In genomic region chr6:71272316-71272741, GRCm38 (mm10) we compare ENCODE assay signal across 8 mouse cellular contexts. TPM values are rescaled to one million over a fixed set of nuclear protein-coding genes. Genes with fewer than 3 reads are reported as not detected.
DNase-seq lines count a peak whose midpoint lies in the region; ATAC-seq and TF ChIP-seq lines count a peak whose summit lies in the region.

No protein-coding gene starts in this region.

- H3K4me2 ChIP-seq in heart, embryonic 12.5 days: peak overlapping the region; percentile 87
- peak overlapping the region; percentile 51 for H3K4me2 ChIP-seq in embryonic facial prominence, embryonic 15.5 days (replicated peaks)
- peak overlapping the region; percentile 84 for H3K4me2 ChIP-seq in kidney, embryonic 16.5 days (replicated peaks; ENCODE audit: low read depth, low read length)

- in situ Hi-C loops in ES-E14 (cut with MboI; ENCODE audit: low sequenced_read_pairs in 2 of 2, unreplicated experiment in 2 of 2): no loop called here

- 1% methylated on average over 11 of the region's 11 CpGs for WGBS in heart, embryonic 12.5 days
- WGBS in embryonic facial prominence, embryonic 15.5 days: under 1% methylated on average over 11 of the region's 11 CpGs
- WGBS in kidney, embryonic 16.5 days: 2% methylated on average over 11 of the region's 11 CpGs

- H3K9ac ChIP-seq in heart, embryonic 12.5 days: peak overlapping the region; percentile 97
- peak overlapping the region; percentile 98 for H3K9ac ChIP-seq in ES-E14 (ENCODE audit: insufficient read depth, low read depth, low read length, poor library complexity, severe bottlenecking)
- peak overlapping the region; percentile 97 for H3K9ac ChIP-seq in embryonic facial prominence, embryonic 15.5 days
- peak overlapping the region; percentile 99 for H3K9ac ChIP-seq in kidney, embryonic 16.5 days (replicated peaks; ENCODE audit: low read length)

- peak overlapping the region; percentile 87 for H3K4me3 ChIP-seq in heart, embryonic 12.5 days
- peak overlapping the region; percentile 84 to 95 for H3K4me3 ChIP-seq in ES-E14 (ENCODE audit: insufficient read depth in 1 of 2, low read depth in 1 of 2, low read length in 2 of 2, poor library complexity in 1 of 2, severe bottlenecking in 1 of 2)
- H3K4me3 ChIP-seq in embryonic facial prominence, embryonic 15.5 days (replicated peaks): peak overlapping the region; percentile 92
- peak overlapping the region; percentile 96 for H3K4me3 ChIP-seq in kidney, embryonic 16.5 days (ENCODE audit: low read length)

- H3K4me1 ChIP-seq in heart, embryonic 12.5 days (replicated peaks): peaks cover 27% of the 10 kb centered on the region
- peaks cover 0 to 15% of the 10 kb centered on the region in 2 experiments; a peak in 2 of 4 replicates for H3K4me1 ChIP-seq in ES-E14 (ENCODE audit: control insufficient read depth in 2 of 2, insufficient read depth in 2 of 2, low read length in 2 of 2, poor library complexity in 1 of 2)
- peaks cover 6% of the 10 kb centered on the region for H3K4me1 ChIP-seq in embryonic facial prominence, embryonic 15.5 days
- H3K4me1 ChIP-seq in kidney, embryonic 16.5 days (ENCODE audit: insufficient read depth, low read length): peaks cover 20% of the 10 kb centered on the region

- ATAC-seq in heart, embryonic 12.5 days (ENCODE audit: insufficient number of reproducible peaks, low FRiP score): no peak
- no peak for ATAC-seq in embryonic facial prominence, embryonic 15.5 days (ENCODE audit: insufficient number of reproducible peaks, low FRiP score, low TSS enrichment, low read depth)
- no peak for ATAC-seq in kidney, embryonic 16.5 days (ENCODE audit: low FRiP score, low TSS enrichment)

- peak overlapping the region; percentile 98 for H3K27ac ChIP-seq in heart, embryonic 12.5 days (ENCODE audit: poor library complexity, severe bottlenecking)
- H3K27ac ChIP-seq in ES-E14 (ENCODE audit: insufficient read depth, low read depth, low read length, poor library complexity, severe bottlenecking): peak overlapping the region; percentile 93
- peak overlapping the region; percentile 97 for H3K27ac ChIP-seq in embryonic facial prominence, embryonic 15.5 days (replicated peaks)
- peak overlapping the region; percentile 99 for H3K27ac ChIP-seq in kidney, embryonic 16.5 days (ENCODE audit: low read length)

- intact Hi-C loops in heart, postnatal 10 days (cut with DNase I): no loop called here
- intact Hi-C loops in gastrocnemius, postnatal 14 days (cut with DNase I; ENCODE audit: low total_unique reads): no loop called here

- no peaks in the 10 kb centered on the region for H3K27me3 ChIP-seq in heart, embryonic 12.5 days (replicated peaks)
- H3K27me3 ChIP-seq in embryonic facial prominence, embryonic 15.5 days: no peaks in the 10 kb centered on the region
- no peaks in the 10 kb centered on the region for H3K27me3 ChIP-seq in kidney, embryonic 16.5 days (ENCODE audit: insufficient read depth, low read length)

- H3K9me3 ChIP-seq in heart, embryonic 12.5 days (replicated peaks): no peaks in the 10 kb centered on the region
- no peaks in the 10 kb centered on the region for H3K9me3 ChIP-seq in ES-E14 (ENCODE audit: control insufficient read depth, insufficient read depth, low read depth, low read length)
- no peaks in the 10 kb centered on the region for H3K9me3 ChIP-seq in embryonic facial prominence, embryonic 15.5 days (replicated peaks)
- H3K9me3 ChIP-seq in kidney, embryonic 16.5 days (ENCODE audit: low read length): no peaks in the 10 kb centered on the region

- no peaks in the 10 kb centered on the region for H3K36me3 ChIP-seq in heart, embryonic 12.5 days
- no peaks in the 10 kb centered on the region for H3K36me3 ChIP-seq in ES-E14 (ENCODE audit: control insufficient read depth, insufficient read depth, low read length, poor library complexity, severe bottlenecking)
- H3K36me3 ChIP-seq in embryonic facial prominence, embryonic 15.5 days: no peaks in the 10 kb centered on the region
- H3K36me3 ChIP-seq in kidney, embryonic 16.5 days (ENCODE audit: insufficient read depth, low read length): no peaks in the 10 kb centered on the region

- DNase-seq in heart, postnatal 10 days: no peak
- no peak for DNase-seq in ES-E14 (ENCODE audit: low read depth, low spot score)
- DNase-seq in neural tube, embryonic 10.5 days (ENCODE audit: extremely low spot score, low spot score): peak; percentile 44
- DNase-seq in adrenal gland, postnatal 25 days: no peak
- DNase-seq in gastrocnemius, postnatal 14 days: no peak

TF ChIP-seq in ES-E14, 5 proteins besides CTCF, POLR2A, EP300 and RAD21:
- TF ChIP-seq MAFK (IDR thresholded peaks at IDR 0.05; ENCODE audit: insufficient read depth, low read depth, low read length): no peak
- no peak for TF ChIP-seq ZC3H11A (IDR thresholded peaks at IDR 0.05; ENCODE audit: borderline replicate concordance, low read depth, low read length)
- TF ChIP-seq ZNF384 (IDR thresholded peaks at IDR 0.05; ENCODE audit: low read depth, low read length): 0 out of 2 replicates have a peak, but pooled peaks have one; percentile 52
TF ChIP-seq in ES-E14: peak in this region for 1.

RNA-seq across cellular contexts. Expression of gene Krcc1, which starts 0.9 kb away (rescaled TPM):
- 54.6 and 59.1 TPM in 2 replicates for polyA plus RNA-seq in heart, embryonic 12.5 days (2016; fragmentation: Nextera tagmentation; extraction: Ambion mirVana)
- 10 to 100 TPM; 51.0 to 55.9 TPM for total RNA-seq in heart, postnatal 10 days (2021)
- 13.2 and 19.2 TPM in 2 replicates for total RNA-seq in ES-E14 (2012; rRNA removed)
- 47.3 and 52.1 TPM in 2 replicates for polyA plus RNA-seq in embryonic facial prominence, embryonic 15.5 days (2015; fragmentation: Nextera tagmentation; extraction: Ambion mirVana)
- 52.9 and 58.4 TPM in 2 replicates for polyA plus RNA-seq in kidney, embryonic 16.5 days (2015; fragmentation: Nextera tagmentation; extraction: Ambion mirVana)
- 74.3 and 76.3 TPM in 2 replicates for total RNA-seq in adrenal gland, postnatal 25 days (2021)
- 10 to 100 TPM; 23.6 to 27.9 TPM for total RNA-seq in gastrocnemius, postnatal 14 days (2021)

RNA-seq across cellular contexts. Expression of gene Smyd1, which starts 49.7 kb away (rescaled TPM):
- 110 and 113 TPM in 2 replicates for polyA plus RNA-seq in heart, embryonic 12.5 days (2016; fragmentation: Nextera tagmentation; extraction: Ambion mirVana)
- 100 to 1,000 TPM; 361 to 384 TPM for total RNA-seq in heart, postnatal 10 days (2021)
- total RNA-seq in ES-E14 (2012; rRNA removed): 4.2 and 6.8 TPM in 2 replicates
- 12.6 and 14.6 TPM in 2 replicates for polyA plus RNA-seq in embryonic facial prominence, embryonic 15.5 days (2015; fragmentation: Nextera tagmentation; extraction: Ambion mirVana)
- 0.65 and 0.72 TPM in 2 replicates for polyA plus RNA-seq in kidney, embryonic 16.5 days (2015; fragmentation: Nextera tagmentation; extraction: Ambion mirVana)
- total RNA-seq in adrenal gland, postnatal 25 days (2021): 0.30 TPM in 1 of 2 replicates, not detected in the other
- 100 to 1,000 TPM; 228 to 241 TPM for total RNA-seq in gastrocnemius, postnatal 14 days (2021)

RNA-seq across cellular contexts. Expression of gene Cd8b1, which starts 50.3 kb away (rescaled TPM):
- polyA plus RNA-seq in heart, embryonic 12.5 days (2016; fragmentation: Nextera tagmentation; extraction: Ambion mirVana): not detected in 2 replicates
- total RNA-seq in heart, postnatal 10 days (2021): under 1 TPM; 0.74 to 0.79 TPM
- total RNA-seq in ES-E14 (2012; rRNA removed): 0.21 TPM in 1 of 2 replicates, not detected in the other
- 0.11 TPM in 1 of 2 replicates, not detected in the other for polyA plus RNA-seq in embryonic facial prominence, embryonic 15.5 days (2015; fragmentation: Nextera tagmentation; extraction: Ambion mirVana)
- 0.10 TPM in 1 of 2 replicates, not detected in the other for polyA plus RNA-seq in kidney, embryonic 16.5 days (2015; fragmentation: Nextera tagmentation; extraction: Ambion mirVana)
- total RNA-seq in adrenal gland, postnatal 25 days (2021): not detected in 2 replicates
- not detected for total RNA-seq in gastrocnemius, postnatal 14 days (2021)

Comparison
In these comparisons a context has a peak if more than half of its experiments do, and no peak if none do; other contexts are left out.
1. RNA of gene Smyd1, which starts 49.7 kb away (total RNA-seq): 361 to 384 TPM in heart, postnatal 10 days and 228 to 241 TPM in gastrocnemius, postnatal 14 days; 4.2 to 6.8 TPM in ES-E14 and 0.30 TPM in adrenal gland, postnatal 25 days; every median in the first group is over 10 times any median in the second.
2. Peak in every context shown above with its lines, with median percentiles within 50 percentile points of each other: H3K27ac ChIP-seq, H3K4me2 ChIP-seq, H3K4me3 ChIP-seq and H3K9ac ChIP-seq.